Mouse (Mus musculus) mouse embryonic stem cell (cell line): ENCODE measurements around the gene Jmy.

ENCODE experiments used
- in situ Hi-C, 2 experiments: fragments of 300-500 bp; cut with MboI; formaldehyde crosslinking; loops; 1 replicate in 1 of 2; 3 replicates in 1 of 2; pipeline ENCODE4 v1.14.3; 2019 to 2020; ENCODE audit warnings: low sequenced_read_pairs in 2 of 2, low pct_unique_long_range_greater_than_20kb in 1 of 2, mixed read lengths in 1 of 2; ENCODE audit not compliant: unreplicated experiment in 1 of 2

Gene Jmy

DNA sequence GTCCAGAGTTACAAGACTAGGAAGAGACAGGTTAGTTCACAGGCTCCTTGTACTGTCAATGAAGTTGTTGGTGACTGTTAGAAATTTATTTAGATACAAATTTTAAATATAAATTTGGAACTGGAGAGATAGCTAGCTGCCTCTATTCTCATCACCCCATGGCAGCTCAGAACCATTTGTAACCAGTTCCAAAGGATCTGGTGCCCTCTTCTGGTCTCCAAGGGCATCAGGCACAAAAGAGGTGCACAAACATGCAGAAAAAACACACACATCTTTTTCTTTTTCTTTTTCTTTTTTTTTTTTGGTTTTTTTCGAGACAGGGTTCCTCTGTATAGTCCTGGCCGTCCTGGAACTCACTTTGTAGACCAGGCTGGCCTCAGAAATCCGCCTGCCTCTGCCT is 18.5 kb downstream of the Jmy start:
- in situ Hi-C loops = no loop called here

DNA sequence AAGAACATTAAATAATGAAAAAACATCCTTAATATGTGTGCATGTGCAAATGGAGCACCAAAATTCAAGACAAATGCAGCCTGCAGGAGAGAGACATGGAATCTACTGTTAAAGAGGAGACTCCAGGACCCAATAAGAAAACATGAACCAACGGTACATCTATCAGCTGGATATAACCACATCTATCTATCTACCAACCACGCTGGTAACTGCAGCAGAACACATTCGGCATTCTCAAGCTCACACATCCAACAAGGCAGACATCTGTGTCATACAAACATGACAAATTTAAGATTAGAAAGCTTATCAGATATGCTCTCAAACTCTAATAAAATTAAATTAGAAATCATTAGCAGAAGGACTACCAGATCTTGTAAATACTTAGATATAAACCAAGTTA is 21.3 kb downstream of the Jmy start:
- in situ Hi-C loops = no loop called here

DNA sequence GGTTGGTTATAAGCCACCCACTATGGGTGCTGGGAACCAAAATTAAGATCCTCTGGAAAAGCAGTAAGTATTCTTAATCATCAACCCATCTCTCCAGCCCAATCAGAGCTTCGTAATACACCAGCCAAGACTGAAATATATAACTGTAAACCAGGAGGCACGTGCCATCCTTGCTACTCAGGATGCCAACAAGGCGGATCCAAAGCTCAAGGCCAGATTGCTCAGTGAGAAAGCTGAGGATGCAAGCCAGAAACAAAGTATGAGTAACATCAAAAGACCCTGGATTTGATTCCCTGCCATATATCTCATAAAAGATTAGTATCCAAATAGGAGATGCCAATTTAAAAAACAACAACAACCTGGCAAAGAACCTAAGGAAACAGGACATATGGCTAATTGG is 31.3 kb downstream of the Jmy start:
- in situ Hi-C loops = no loop called here

DNA sequence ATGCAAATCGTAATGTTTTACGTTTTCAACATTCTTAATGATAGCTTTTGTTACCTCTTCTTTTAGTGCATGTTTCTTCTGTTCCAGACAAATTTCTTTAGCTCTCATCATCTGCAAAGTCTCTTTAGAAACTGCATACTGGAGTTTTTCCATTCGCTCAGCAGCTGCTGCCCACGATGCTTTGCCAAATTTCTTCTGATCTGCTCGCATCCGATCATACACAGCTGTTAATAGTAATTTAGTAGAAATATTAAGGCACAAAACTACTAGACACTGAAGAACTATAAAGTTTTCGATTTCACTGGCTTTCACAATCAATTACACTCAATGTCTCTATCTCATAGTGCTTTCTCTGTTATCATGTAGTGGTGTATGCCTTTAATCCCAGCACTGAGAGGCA is 40.0 kb downstream of the Jmy start:
- in situ Hi-C loops = no loop called here

DNA sequence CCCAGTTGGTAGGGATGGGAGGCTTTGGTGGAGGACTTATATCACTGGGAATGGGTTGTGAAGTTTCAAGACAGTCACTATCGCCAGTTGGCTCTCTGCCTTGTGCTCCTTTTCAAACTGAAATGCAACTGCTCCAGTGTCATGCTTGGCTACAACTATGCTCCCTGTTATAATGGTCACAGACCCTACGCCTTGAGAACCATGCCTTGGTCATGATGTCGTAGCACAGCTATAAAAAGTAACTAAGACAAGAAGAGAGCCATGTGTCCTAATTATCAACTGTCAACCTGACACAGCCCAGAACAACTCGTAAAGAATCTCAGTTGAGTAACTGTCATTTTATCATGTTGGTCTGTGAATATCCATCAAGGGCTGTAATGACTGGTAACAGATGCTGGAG is 41.0 kb downstream of the Jmy start:
- in situ Hi-C loops = no loop called here

DNA sequence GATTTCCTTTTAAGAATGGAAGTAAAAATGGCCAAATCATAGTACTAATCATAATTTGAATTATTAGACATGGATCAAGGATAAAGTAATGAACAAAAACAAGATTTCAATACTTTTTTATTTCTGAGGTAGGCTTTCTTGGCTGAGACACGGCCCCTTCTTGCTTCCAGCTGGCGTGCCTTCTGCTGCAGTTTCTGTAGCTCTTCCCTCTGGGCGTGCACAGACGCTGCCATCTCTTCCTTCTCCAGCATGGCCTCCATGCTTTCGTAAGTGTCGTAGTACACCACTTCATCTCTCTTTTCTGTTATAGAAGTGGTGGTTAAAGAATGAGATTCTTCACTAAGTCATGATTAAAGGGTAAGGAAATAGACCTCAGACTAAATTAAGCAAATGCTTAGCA is 46.3 kb downstream of the Jmy start:
- in situ Hi-C loops = no loop called here

DNA sequence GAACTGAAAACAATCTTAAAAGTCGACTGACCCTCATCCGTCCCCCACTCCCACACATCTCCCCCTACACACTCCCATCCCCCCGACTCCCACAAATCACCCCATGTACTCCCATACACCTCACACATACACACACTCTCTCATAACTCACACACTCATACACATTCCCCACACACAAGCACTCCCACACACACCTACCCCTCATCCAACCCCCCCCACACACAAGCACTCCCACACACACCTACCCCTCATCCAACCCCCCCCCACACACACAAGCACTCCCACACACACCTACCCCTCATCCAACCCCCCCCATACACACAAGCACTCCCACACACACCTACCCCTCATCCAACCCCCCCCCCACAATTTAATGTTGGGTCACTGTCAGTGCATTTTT is 59.4 kb downstream of the Jmy start:
- in situ Hi-C loops = no loop called here

DNA sequence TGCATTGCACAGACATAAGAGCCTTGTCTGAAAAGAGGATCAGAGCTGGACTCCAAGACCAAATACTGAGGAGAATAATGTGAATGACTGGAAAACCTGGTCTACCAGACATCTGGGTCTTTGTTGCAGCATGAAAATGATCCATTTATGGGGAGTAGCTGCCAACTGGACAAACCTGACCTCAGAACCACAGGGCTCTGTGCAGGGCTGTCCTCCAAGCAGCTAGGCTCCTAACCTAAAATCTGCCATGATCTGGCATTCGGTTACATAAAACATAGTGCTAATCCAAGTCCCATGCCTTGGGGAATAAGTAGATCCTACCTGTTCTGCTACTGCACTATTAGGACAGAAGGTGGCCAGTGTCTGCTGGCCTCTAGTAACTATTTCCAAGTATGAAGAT is 70.4 kb downstream of the Jmy start:
- in situ Hi-C loops = no loop called here

DNA sequence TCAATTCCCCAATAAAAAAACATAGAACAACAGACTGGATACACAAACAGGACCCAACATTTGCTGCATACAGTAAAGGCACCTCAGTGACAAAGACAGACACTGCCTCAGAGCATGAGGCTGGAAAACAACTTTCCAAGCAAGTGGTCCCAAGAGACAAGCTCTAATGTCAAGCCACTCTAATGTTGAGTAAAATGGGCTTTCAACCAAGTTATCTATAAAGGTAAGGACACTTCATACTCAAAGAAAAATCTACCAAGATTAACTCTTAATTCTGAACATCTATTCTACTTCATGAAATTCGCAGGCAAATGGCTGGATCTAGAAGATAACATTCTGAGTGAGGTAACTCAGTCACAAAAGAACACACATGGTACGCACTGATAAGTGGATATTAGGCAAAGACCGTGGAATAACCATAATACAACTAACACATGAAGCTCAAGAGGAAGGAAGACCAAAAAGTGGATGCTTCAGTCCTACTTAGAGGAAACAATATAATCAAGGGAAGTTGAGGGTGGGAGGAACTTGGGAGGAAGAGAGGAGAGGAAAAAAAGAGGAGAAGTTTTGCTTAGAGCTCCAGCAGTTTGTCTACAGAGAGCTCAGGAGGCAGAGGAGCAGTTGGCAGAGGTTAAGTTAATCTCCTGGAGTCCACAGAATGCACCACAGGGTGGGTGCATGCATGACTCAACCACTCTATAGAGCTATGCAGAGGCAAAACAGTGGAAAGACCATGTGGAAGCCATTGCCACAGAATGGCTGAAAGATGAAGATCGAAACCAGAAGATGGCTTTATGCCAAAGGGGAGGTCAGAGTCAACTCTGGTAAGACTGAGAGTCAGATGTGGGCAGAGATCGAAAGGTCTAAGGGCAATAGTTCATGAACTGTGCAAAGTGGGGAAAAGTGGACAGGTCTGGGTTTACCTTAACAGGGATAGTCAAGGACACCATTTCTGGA is 71.4 kb downstream of the Jmy start:
- in situ Hi-C loops = no loop called here

DNA sequence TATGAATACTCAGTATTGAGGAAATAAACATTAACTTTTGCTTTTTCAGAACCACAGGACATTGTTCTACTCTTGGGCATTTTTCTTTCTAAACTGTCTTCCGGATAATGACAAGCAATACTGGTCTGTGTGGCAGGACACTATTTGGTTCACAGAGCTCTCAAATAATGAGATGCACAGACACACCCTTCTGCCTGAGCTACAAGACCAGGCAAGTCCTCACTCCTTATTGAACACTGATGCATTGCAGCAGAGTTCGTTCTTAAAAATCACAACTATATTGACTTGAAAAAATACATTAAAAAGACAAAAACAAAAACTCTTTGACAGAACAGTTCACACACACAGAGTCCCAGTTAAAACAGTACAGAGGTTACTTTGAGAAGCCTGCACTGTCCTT is 76.4 kb downstream of the Jmy start:
- in situ Hi-C loops = no loop called here

DNA sequence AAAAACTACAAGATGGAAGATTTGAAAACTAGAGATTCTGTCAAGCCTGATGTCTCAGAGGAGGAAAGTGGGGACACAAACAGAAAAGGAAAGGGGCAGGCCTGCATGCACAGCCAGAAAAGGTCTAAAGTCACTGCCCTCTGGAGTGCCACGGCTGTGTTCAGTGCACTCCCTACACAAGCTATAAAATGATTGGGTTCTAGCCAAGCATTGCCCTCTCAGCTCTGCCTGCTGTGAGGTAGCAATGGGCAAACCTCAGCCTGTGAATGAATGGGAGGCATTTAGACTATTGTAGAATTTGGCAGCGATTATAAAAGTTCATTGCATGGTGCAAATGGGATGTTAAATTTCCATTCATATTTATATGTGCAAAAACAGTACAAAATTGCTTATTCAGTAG is 79.8 kb downstream of the Jmy start:
- in situ Hi-C loops = no loop called here

DNA sequence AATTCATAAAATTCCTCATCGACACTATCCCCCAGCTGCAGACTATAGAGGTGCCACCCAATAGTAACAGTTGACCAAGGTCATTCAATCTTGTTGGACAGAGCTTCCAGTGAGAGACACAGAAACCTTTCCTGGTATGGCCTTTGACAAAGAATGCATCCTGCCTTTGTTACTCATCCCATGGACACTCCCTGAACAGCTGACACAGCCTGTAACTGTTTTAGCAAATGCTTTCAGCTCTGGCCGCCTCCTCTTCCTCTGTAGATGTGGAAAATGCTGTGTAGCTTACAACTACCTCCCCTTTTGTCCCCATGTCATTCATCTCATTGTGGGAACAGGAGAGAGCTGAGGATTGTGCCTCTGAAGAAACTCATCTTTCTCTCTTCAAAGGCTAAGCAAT is 81.3 kb downstream of the Jmy start:
- in situ Hi-C loops = no loop called here

DNA sequence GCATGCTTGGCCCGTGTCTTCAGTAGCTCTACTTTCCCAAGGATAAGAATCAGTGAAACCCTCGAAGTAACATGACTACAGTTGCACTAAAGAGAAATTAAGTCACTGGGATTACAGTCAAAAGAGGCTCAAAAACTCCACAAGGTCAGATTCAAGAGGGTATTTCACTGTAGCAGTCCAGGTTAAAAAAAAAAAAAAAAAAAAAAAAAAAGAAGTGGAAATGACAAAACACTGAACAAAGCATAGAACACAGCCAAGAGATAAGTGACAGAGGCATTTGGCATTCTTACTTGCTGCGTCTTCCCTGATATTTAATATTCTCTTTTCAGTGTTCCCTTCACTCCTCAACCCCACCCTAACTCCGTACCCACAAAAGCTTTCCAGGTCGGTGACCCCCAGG is 84.6 kb downstream of the Jmy start:
- in situ Hi-C loops = no loop called here

DNA sequence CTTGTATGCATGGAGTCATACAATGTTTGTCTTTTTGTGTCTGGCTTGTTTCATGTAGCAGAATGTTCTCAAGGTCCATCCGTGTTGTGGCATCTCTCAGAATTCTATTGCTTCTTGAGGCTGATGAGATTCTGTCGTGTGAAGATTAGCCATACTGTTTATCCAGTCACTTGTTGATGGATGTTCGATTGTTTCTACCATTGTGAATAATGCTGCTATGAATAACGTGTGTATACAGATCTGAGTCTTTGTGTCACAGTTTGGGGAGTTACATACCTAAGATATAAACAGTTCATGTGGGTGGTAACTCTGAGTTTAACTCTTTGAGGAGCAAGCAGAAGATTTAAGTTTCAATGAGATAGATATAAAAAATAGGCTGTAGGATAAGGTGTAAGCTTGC is 89.3 kb downstream of the Jmy start:
- in situ Hi-C loops = no loop called here

DNA sequence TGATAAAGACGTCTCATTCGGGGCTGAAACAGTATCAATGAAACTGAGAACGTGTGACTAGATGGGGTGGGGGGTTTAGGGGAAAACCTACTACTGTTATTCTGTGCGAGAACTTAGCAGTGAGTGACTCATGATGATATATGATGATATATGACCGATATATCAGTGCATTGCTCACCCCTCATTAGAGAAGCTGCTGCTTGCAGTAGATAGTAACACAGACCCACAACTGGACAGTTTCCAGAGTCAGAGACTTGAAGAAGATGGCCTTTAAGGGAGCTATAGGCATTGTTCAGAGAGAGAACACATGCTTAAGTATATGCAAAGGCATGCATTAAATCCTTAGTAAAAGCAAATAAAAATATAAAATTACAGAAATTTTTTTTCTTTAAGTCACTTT is 92.8 kb downstream of the Jmy start:
- in situ Hi-C loops = no loop called here

DNA sequence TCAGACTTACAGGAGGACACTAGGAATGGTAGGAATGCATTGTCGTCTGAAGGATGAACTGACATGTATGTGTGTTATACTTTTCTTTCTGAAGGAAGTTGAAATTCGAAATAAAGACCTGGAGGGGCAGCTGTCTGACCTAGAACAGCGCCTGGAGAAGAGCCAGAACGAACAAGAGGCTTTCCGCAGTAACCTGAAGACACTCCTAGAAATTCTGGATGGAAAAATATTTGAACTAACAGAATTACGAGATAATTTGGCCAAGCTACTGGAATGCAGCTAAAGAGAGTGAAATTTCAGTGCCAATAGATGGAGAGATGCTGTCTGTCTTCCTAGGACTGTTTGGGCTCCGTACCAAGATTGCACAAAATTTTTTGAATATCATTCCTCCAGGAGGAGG is 97.7 kb downstream of the Jmy start:
- in situ Hi-C loops = no loop called here

DNA sequence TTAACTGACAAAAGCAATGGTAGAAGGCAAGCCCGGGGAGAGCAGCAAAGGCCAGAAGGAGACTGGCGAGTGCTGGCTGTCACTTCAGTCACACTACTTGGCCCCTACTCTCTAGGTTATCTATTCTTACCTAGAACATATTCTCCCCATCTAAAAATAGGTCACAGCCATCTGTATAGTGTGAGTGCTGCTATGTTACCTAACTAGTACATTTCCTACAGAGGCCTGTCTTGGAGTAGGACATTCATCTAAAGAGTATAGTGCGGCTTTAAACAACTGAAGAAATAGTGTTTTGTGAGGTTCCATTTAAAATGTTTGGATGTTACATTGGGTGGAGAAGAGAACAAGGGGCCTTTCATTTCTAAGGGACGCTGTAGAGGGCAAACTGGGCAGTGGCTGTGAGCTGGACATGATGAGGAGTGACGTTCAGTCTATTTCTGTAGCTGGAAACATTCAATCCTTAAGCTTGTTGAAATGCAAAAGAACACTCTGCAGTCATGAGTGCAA is 99.8 kb downstream of the Jmy start:
- in situ Hi-C loops = no loop called here

DNA sequence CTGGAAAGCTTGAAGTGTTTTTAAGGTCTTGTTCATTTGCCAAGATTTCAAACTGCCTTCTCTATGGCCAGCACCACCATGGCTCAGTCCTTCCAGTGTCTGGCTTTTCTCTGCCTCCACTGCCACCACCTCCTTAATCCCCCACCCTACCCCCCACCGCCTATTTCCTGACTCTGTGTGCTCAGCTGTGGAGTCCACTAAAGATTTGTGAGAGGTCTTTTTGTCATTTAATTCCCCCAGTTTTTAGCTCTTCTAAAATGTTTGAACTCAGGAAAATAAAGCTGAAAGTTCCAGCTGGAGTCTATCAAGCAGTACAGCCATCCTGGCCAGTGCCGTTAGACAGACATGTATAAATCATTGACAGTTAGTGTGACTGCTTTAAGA is 110.4 kb downstream of the Jmy start:
- in situ Hi-C loops = no loop called here

DNA sequence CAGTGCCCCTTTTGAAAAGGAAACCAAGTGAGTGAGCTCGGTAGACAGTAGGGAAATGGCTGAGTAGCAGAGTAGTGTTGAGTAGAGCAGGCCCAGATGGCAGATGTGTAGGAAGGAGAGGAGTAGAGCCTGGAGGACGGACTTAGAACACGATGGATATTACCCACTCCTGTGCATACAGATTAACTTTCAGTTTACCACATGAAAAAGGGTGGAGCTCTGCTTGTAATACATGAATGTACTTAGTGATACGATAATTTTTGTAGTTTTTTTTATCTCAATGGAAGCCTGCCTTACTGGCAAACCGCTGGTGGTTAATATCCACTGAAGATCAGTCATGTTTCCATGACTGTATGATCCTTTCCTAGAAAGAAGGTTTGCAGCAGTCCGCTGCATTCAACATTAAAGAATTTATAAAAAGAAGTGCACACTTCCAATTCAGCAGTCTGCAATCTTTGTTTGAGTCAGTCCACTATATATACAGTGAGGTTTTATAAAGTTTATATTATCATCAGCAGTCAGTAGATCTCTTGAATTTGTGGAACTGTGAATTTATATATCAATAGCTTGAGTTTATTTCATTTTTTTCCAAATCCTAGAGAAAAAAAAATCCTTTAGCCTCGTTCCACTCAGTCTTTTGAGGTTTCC is 110.9 kb downstream of the Jmy start:
- in situ Hi-C loops = no loop called here

DNA sequence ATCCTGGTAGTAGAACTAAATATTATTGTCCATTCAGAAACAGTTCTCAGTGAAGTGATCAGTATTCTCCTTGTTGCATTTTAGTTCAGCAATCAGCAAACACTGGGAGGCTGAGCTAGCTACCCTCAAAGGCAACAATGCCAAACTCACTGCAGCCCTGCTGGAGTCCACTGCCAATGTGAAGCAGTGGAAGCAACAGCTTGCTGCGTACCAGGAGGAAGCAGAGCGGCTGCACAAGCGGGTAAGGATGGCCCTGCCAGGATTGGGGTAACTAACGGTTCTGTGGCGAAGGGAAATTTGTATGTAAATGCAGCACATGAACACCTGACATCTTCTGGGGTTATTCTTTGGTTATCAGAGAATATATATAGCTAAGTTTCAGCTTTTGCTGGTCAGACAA is 112.2 kb downstream of the Jmy start:
- in situ Hi-C loops = no loop called here
